ENCODE assay signal across 8 mouse cellular contexts in the genomic region with DNA sequence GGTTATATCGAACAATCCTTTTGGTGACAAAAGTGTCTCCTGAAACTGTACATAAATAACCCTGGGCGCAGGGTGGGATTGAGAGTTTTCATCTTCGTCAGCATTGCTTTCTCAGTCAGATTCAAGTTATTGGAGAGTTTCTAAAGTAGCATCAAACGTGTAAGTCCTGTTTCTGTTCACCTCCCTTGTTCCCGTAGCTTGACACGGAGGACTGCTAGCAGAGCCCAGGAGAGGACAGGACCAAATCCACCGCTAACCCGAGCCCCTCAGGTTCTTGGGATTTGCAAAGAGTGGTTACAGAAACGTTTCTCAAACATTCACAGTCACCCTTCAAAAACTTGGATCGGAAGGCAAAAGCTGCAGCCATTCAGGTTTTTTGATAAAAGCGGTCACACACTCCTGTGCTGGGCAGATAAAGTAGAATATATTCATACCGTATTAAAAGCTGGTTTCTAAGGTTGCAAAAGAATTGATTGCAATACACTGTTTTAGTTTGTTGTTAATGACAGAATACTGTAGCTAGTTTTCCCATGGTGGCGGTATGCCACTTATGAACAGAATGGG. TPM values are rescaled to one million over a fixed set of nuclear protein-coding genes. Genes with fewer than 3 reads are reported as not detected.
DNase-seq lines count a peak whose midpoint lies in the region; ATAC-seq and TF ChIP-seq lines count a peak whose summit lies in the region.

No protein-coding gene starts in this region.

- peak overlapping the region; percentile 71 for H3K4me3 ChIP-seq in heart, embryonic 12.5 days
- H3K4me3 ChIP-seq in MEL (ENCODE audit: control insufficient read depth in 1 of 2, insufficient read depth in 1 of 2, low read depth in 2 of 2, low read length in 2 of 2): peak overlapping the region; percentile 65 to 82
- H3K4me3 ChIP-seq in forebrain, postnatal 0 days (ENCODE audit: low read depth, low read length): peak overlapping the region; percentile 89

- intact Hi-C loops in heart, postnatal 36 days (cut with DNase I): loop anchor here (2.0 kb wide), 1 partner anchor 47 kb away; a partner anchor contains a TSS

- peaks cover 11% of the 10 kb centered on the region for H3K36me3 ChIP-seq in heart, embryonic 12.5 days
- H3K36me3 ChIP-seq in MEL (ENCODE audit: control insufficient read depth in 1 of 2, insufficient read depth in 2 of 2, low read length in 2 of 2): peaks cover 0 to 23% of the 10 kb centered on the region in 2 experiments; a peak in 2 of 4 replicates
- H3K36me3 ChIP-seq in forebrain, postnatal 0 days (ENCODE audit: insufficient read depth): no peaks in the 10 kb centered on the region

- no peaks in the 10 kb centered on the region for H3K27me3 ChIP-seq in heart, embryonic 12.5 days (replicated peaks)
- no peaks in the 10 kb centered on the region for H3K27me3 ChIP-seq in MEL (ENCODE audit: control insufficient read depth in 1 of 2, insufficient read depth in 2 of 2, low read length in 2 of 2)
- H3K27me3 ChIP-seq in forebrain, postnatal 0 days (ENCODE audit: insufficient read depth, low read length): no peaks in the 10 kb centered on the region

- peaks cover 19% of the 10 kb centered on the region for H3K79me2 ChIP-seq in MEL (ENCODE audit: control insufficient read depth, insufficient read depth, low read length, poor library complexity)

- no peak for TF ChIP-seq POLR2A in MEL (IDR thresholded peaks at IDR 0.05; ENCODE audit: control insufficient read depth in 1 of 2, insufficient read depth in 1 of 2, low read depth in 1 of 2, low read length in 2 of 2, poor library complexity in 1 of 2)

- WGBS in heart, embryonic 12.5 days: 22% methylated on average over 13 of the region's 13 CpGs
- 35% methylated on average over 13 of the region's 13 CpGs for WGBS in forebrain, postnatal 0 days

- peak overlapping the region; percentile 78 for H3K4me2 ChIP-seq in heart, embryonic 12.5 days
- peak overlapping the region; percentile 75 for H3K4me2 ChIP-seq in forebrain, postnatal 0 days (ENCODE audit: low read depth)

- H3K27ac ChIP-seq in heart, embryonic 12.5 days (ENCODE audit: poor library complexity, severe bottlenecking): peak overlapping the region; percentile 68; the same call in 1 of the 2 replicates
- H3K27ac ChIP-seq in MEL (ENCODE audit: control insufficient read depth, low read depth, low read length): peak overlapping the region; percentile 56
- no peak overlapping the region for H3K27ac ChIP-seq in forebrain, postnatal 0 days (ENCODE audit: low read depth, low read length)

- H3K4me1 ChIP-seq in heart, embryonic 12.5 days (replicated peaks): peaks cover 15% of the 10 kb centered on the region
- peaks cover 7 to 12% of the 10 kb centered on the region in 2 experiments; a peak in 3 of 4 replicates for H3K4me1 ChIP-seq in MEL (ENCODE audit: control insufficient read depth in 1 of 2, insufficient read depth in 2 of 2, low read length in 2 of 2)
- H3K4me1 ChIP-seq in forebrain, postnatal 0 days (ENCODE audit: insufficient read depth): peaks cover 3% of the 10 kb centered on the region; the same call in 1 of the 2 replicates

- TF ChIP-seq EP300 in MEL (IDR thresholded peaks at IDR 0.05; ENCODE audit: low read depth in 1 of 2, low read length in 2 of 2): peak; percentile 55 to 83

- TF ChIP-seq RAD21 in MEL (IDR thresholded peaks at IDR 0.05; ENCODE audit: low read depth, low read length): no peak

- TF ChIP-seq CTCF in MEL (IDR thresholded peaks at IDR 0.05 in 2 of 3, conservative IDR thresholded peaks at IDR 0.05 in 1 of 3; ENCODE audit: control insufficient read depth in 1 of 3, insufficient read depth in 1 of 3, low read depth in 2 of 3, low read length in 3 of 3, poor library complexity in 1 of 3, severe bottlenecking in 1 of 3): no peak
- TF ChIP-seq CTCF in forebrain, postnatal 0 days (IDR thresholded peaks at IDR 0.05; ENCODE audit: low read depth): no peak

- ATAC-seq in heart, embryonic 12.5 days (ENCODE audit: insufficient number of reproducible peaks, low FRiP score): no peak
- no peak for ATAC-seq in forebrain, postnatal 0 days
- peak; percentile 27 for ATAC-seq in megakaryocyte progenitor cell, adult 5-6 weeks (replicated peaks; ENCODE audit: poor library complexity)

- no peaks in the 10 kb centered on the region for H3K9me3 ChIP-seq in heart, embryonic 12.5 days (replicated peaks)
- no peaks in the 10 kb centered on the region for H3K9me3 ChIP-seq in MEL (replicated peaks; ENCODE audit: insufficient read depth, low read length)
- no peaks in the 10 kb centered on the region for H3K9me3 ChIP-seq in forebrain, postnatal 0 days (ENCODE audit: low read length)

- H3K9ac ChIP-seq in heart, embryonic 12.5 days: peak overlapping the region; percentile 87
- peak overlapping the region; percentile 83 for H3K9ac ChIP-seq in MEL (ENCODE audit: control insufficient read depth, low read depth, low read length, poor library complexity, severe bottlenecking)
- peak overlapping the region; percentile 86 for H3K9ac ChIP-seq in forebrain, postnatal 0 days

- no peak for DNase-seq in heart, postnatal 36 days
- peak; percentile 68 for DNase-seq in MEL (ENCODE audit: low read depth, low spot score)
- DNase-seq in forebrain, postnatal 0 days: no peak
- DNase-seq in urinary bladder, postnatal 25 days (ENCODE audit: low spot score): no peak
- DNase-seq in frontal cortex, postnatal 36 days (ENCODE audit: low spot score in 2 of 2): no peak
- DNase-seq in natural killer cell, adult 2 months (ENCODE audit: low spot score in 2 of 2): no peak

TF ChIP-seq in MEL, 35 proteins besides CTCF, POLR2A, EP300 and RAD21:
- TF ChIP-seq SIN3A (IDR thresholded peaks at IDR 0.05; ENCODE audit: low read length) (peak; percentile 75), USF2 (IDR thresholded peaks at IDR 0.05; ENCODE audit: borderline replicate concordance in 1 of 2, insufficient read depth in 1 of 2, low read depth in 1 of 2, low read length in 2 of 2) (no peak), TAL1 (IDR thresholded peaks at IDR 0.05; ENCODE audit: low read length) (peak; percentile 85), E2F4 (IDR thresholded peaks at IDR 0.05; ENCODE audit: borderline replicate concordance, low read depth, low read length) (no peak), ELF1 (IDR thresholded peaks at IDR 0.05; ENCODE audit: low read depth, low read length) (no peak), ZC3H11A (IDR thresholded peaks at IDR 0.05; ENCODE audit: low read depth, low read length) (no peak), BHLHE40 (IDR thresholded peaks at IDR 0.05; ENCODE audit: borderline replicate concordance, low read depth, low read length) (0 out of 2 replicates have a peak, but pooled peaks have one; percentile 28), GATA1 (IDR thresholded peaks at IDR 0.05; ENCODE audit: low read depth, low read length) (peak; percentile 80), ETS1 (IDR thresholded peaks at IDR 0.05; ENCODE audit: low read depth, low read length) (peak; percentile 39; the same call in 1 of the 2 replicates), MAZ (IDR thresholded peaks at IDR 0.05; ENCODE audit: low read depth, low read length) (no peak), MXI1 (IDR thresholded peaks at IDR 0.05; ENCODE audit: low read depth, low read length) (peak; percentile 35), CHD1 (IDR thresholded peaks at IDR 0.05; ENCODE audit: low read depth, low read length) (0 out of 2 replicates have a peak, but pooled peaks have one; percentile 31), RCOR1 (IDR thresholded peaks at IDR 0.05; ENCODE audit: low read depth, low read length) (0 out of 2 replicates have a peak, but pooled peaks have one; percentile 60), GABPA (IDR thresholded peaks at IDR 0.05; ENCODE audit: low read depth, low read length) (no peak), TCF12 (IDR thresholded peaks at IDR 0.05; ENCODE audit: low read depth, low read length) (peak; percentile 86)

RNA-seq across cellular contexts. Expression of a gene that starts 1.0 kb away (rescaled TPM):
- 150 and 158 TPM in 2 replicates for polyA plus RNA-seq in heart, embryonic 12.5 days (2016; fragmentation: Nextera tagmentation; extraction: Ambion mirVana)
- 100 to 1,000 TPM; 154 to 172 TPM for total RNA-seq in heart, postnatal 36 days (2021)
- total RNA-seq in MEL (2012; rRNA removed): 18.9 and 20.2 TPM in 2 replicates
- 100 to 1,000 TPM in 1 of 2 experiments, 10 to 100 TPM in 1; 37.6 to 284 TPM for polyA plus RNA-seq in MEL (2012; ENCODE audit: insufficient read depth in 1 of 2, insufficient read length in 2 of 2, low read depth in 1 of 2, low replicate concordance in 2 of 2, missing spikeins in 1 of 2)
- total RNA-seq in forebrain, postnatal 0 days (2014; rRNA removed): 83.2 and 102 TPM in 2 replicates
- 128 and 167 TPM in 2 replicates for polyA plus RNA-seq in forebrain, postnatal 0 days (2015; fragmentation: Nextera tagmentation; extraction: Ambion mirVana)
- total RNA-seq in megakaryocyte progenitor cell, adult 5-6 weeks (2015): 23.6 and 28.2 TPM in 2 replicates
- total RNA-seq in megakaryocyte progenitor cell, adult 5-6 weeks (2017): 28.5 and 37.9 TPM in 2 replicates

RNA-seq across cellular contexts. Expression of a gene that starts 47.4 kb away (rescaled TPM):
- 55.5 and 60.9 TPM in 2 replicates for polyA plus RNA-seq in heart, embryonic 12.5 days (2016; fragmentation: Nextera tagmentation; extraction: Ambion mirVana)
- 10 to 100 TPM; 43.2 to 52.8 TPM for total RNA-seq in heart, postnatal 36 days (2021)
- 71.1 and 79.3 TPM in 2 replicates for total RNA-seq in MEL (2012; rRNA removed)
- 100 to 1,000 TPM in 1 of 2 experiments, 10 to 100 TPM in 1; 89.8 to 312 TPM for polyA plus RNA-seq in MEL (2012; ENCODE audit: insufficient read depth in 1 of 2, insufficient read length in 2 of 2, low read depth in 1 of 2, low replicate concordance in 2 of 2, missing spikeins in 1 of 2)
- total RNA-seq in forebrain, postnatal 0 days (2014; rRNA removed): 58.7 and 73.1 TPM in 2 replicates
- 45.0 and 52.5 TPM in 2 replicates for polyA plus RNA-seq in forebrain, postnatal 0 days (2015; fragmentation: Nextera tagmentation; extraction: Ambion mirVana)
- 127 and 143 TPM in 2 replicates for total RNA-seq in megakaryocyte progenitor cell, adult 5-6 weeks (2015)
- total RNA-seq in megakaryocyte progenitor cell, adult 5-6 weeks (2017): 47.1 and 57.8 TPM in 2 replicates
